Mouse (Mus musculus): ENCODE results near the gene Macrod2. TPM values are rescaled to one million over a fixed set of nuclear protein-coding genes. Genes with fewer than 3 reads are reported as not detected.

Gene Macrod2
- polyA plus RNA-seq, 1 experiment from 2014 or later, result 65.9 TPM

DNA sequence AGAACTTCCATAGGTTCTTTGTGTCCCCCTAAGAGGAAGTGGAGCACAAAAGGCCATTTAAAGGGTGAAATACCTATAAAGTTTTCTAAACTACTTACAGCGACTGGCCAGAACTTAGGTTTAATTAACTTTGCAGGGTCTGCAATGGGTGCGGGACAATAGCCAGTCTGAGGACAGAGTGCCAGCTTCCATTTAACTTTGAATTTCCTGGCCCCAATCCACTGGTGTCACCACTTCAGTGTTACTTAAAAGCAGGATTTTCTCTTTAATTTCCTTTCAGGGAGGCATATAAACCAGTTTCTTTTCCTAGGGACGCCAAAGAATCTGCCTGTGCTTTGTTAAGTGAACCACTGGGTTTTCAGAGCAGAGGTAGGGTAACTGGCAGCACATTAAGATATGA lies 303.5 kb downstream of the Macrod2 start:
- Histone ChIP-seq H3K9me3 (ENCODE audit: control insufficient read depth, low read length) (no peaks in the 10 kb centered on the region), H3K4me3 (ENCODE audit: low read depth, low read length) (no peak overlapping the region), H3K36me3 (ENCODE audit: control insufficient read depth, insufficient read depth, low read length) (no peaks in the 10 kb centered on the region), H3K27me3 (ENCODE audit: control insufficient read depth, insufficient read depth, low read length) (no peaks in the 10 kb centered on the region), H3K9ac (replicated peaks; ENCODE audit: low read depth, low read length) (no peak overlapping the region), H3K27ac (ENCODE audit: low read depth, low read length) (no peak overlapping the region), H3K4me2 (ENCODE audit: low read depth, low read length) (no peak overlapping the region), H3K4me1 (ENCODE audit: control insufficient read depth, insufficient read depth, low read length) (no peaks in the 10 kb centered on the region)
- 17% methylated on average over 3 of the region's 3 CpGs for WGBS
- no peak for ATAC-seq (ENCODE audit: low read depth)

DNA sequence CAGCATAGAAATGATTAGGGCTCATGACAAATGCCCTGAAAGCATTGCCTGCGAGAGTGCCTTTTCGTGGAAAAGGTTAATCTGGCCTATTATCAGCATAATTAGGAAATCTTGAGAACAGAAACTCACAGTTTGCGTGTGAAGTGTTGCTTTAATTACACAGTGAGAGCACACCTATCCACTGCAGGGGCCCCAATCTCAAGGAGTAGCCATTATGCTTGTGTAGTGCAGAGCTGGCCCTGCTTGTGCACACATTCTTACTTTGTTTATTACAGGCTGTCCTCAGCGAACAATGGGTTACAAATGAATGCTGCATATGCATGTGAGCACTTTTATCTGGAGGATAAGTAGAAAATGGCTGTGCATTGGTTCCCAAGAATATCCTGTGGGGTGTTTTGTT lies 308.3 kb downstream of the Macrod2 start:
- H3K4me3 ChIP-seq (ENCODE audit: low read depth, low read length), result no peak overlapping the region
- WGBS, result 44% methylated on average over 4 of the region's 4 CpGs
- no peaks in the 10 kb centered on the region for H3K27me3 ChIP-seq (ENCODE audit: control insufficient read depth, insufficient read depth, low read length)
- H3K9ac ChIP-seq (replicated peaks; ENCODE audit: low read depth, low read length), result no peak overlapping the region
- no peak overlapping the region for H3K27ac ChIP-seq (ENCODE audit: low read depth, low read length)
- H3K4me1 ChIP-seq (ENCODE audit: control insufficient read depth, insufficient read depth, low read length), result 0 out of 2 replicates have a peak, but pooled peaks cover 3% of the 10 kb centered on the region
- no peak for ATAC-seq (ENCODE audit: low read depth)
- no peak overlapping the region for H3K4me2 ChIP-seq (ENCODE audit: low read depth, low read length)
- H3K36me3 ChIP-seq (ENCODE audit: control insufficient read depth, insufficient read depth, low read length), result no peaks in the 10 kb centered on the region
- H3K9me3 ChIP-seq (ENCODE audit: control insufficient read depth, low read length), result no peaks in the 10 kb centered on the region

GRCm38 (mm10) chr2:140704146-140704545 lies 309.0 kb downstream of the Macrod2 start:
- Histone ChIP-seq H3K4me2 (ENCODE audit: low read depth, low read length) (no peak overlapping the region), H3K4me1 (ENCODE audit: control insufficient read depth, insufficient read depth, low read length) (0 out of 2 replicates have a peak, but pooled peaks cover 3% of the 10 kb centered on the region), H3K9ac (replicated peaks; ENCODE audit: low read depth, low read length) (no peak overlapping the region), H3K27ac (ENCODE audit: low read depth, low read length) (no peak overlapping the region), H3K27me3 (ENCODE audit: control insufficient read depth, insufficient read depth, low read length) (no peaks in the 10 kb centered on the region), H3K36me3 (ENCODE audit: control insufficient read depth, insufficient read depth, low read length) (no peaks in the 10 kb centered on the region), H3K4me3 (ENCODE audit: low read depth, low read length) (no peak overlapping the region), H3K9me3 (ENCODE audit: control insufficient read depth, low read length) (no peaks in the 10 kb centered on the region)
- 19% methylated on average over 3 of the region's 3 CpGs for WGBS
- no peak for ATAC-seq (ENCODE audit: low read depth)

DNA sequence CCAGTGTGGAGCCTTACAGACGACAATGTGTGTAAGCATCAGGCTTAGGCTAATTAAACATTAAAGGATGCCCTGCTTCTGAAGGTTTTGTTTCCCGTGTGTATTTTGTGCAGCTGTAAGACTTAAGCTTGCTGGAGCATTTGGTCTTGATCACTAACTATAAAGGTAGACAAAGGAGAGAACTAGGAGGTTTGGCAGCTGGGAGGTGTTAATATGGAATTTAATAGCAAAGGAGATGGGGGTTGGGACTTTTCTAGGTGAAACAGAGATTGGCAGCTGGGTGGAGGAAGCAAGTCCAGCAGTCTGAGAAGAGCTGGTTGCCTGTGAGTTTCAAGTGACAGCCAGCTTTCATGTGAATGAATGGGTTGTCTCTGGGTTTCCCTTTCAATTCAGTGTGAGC lies 310.2 kb downstream of the Macrod2 start:
- Histone ChIP-seq H3K36me3 (ENCODE audit: control insufficient read depth, insufficient read depth, low read length) (no peaks in the 10 kb centered on the region), H3K27me3 (ENCODE audit: control insufficient read depth, insufficient read depth, low read length) (no peaks in the 10 kb centered on the region), H3K4me3 (ENCODE audit: low read depth, low read length) (no peak overlapping the region), H3K4me1 (ENCODE audit: control insufficient read depth, insufficient read depth, low read length) (0 out of 2 replicates have a peak, but pooled peaks cover 3% of the 10 kb centered on the region), H3K4me2 (ENCODE audit: low read depth, low read length) (no peak overlapping the region), H3K9ac (replicated peaks; ENCODE audit: low read depth, low read length) (no peak overlapping the region), H3K9me3 (ENCODE audit: control insufficient read depth, low read length) (no peaks in the 10 kb centered on the region), H3K27ac (ENCODE audit: low read depth, low read length) (no peak overlapping the region)
- ATAC-seq (ENCODE audit: low read depth), result no peak
- WGBS, result 6% methylated on average over 2 of the region's 2 CpGs

DNA sequence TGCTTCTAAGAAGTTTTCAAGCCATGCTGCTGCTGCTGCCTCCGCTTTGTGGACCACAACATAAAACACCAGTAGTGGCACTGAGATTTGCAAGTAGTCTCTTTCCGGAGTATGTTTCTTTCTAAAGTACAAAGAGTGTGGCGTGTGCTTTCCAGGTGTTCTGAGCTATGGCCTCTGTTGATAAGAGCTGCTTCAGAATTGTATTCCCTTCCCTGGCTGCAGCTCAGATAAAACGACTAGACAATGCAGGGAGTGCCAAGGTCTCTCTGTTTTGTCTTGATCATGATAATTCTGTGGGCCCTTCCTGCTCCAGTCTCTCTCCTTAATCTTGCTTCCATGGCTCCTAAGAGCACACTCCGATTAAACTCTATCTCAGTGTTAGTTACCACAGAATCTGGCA lies 312.4 kb downstream of the Macrod2 start:
- H3K9ac ChIP-seq (replicated peaks; ENCODE audit: low read depth, low read length), result no peak overlapping the region
- 85% methylated on average over 5 of the region's 5 CpGs for WGBS
- no peaks in the 10 kb centered on the region for H3K9me3 ChIP-seq (ENCODE audit: control insufficient read depth, low read length)
- ATAC-seq (ENCODE audit: low read depth), result no peak
- no peak overlapping the region for H3K27ac ChIP-seq (ENCODE audit: low read depth, low read length)
- H3K4me1 ChIP-seq (ENCODE audit: control insufficient read depth, insufficient read depth, low read length), result 0 out of 2 replicates have a peak, but pooled peaks cover 3% of the 10 kb centered on the region
- H3K4me2 ChIP-seq (ENCODE audit: low read depth, low read length), result no peak overlapping the region
- no peak overlapping the region for H3K4me3 ChIP-seq (ENCODE audit: low read depth, low read length)
- H3K36me3 ChIP-seq (ENCODE audit: control insufficient read depth, insufficient read depth, low read length), result no peaks in the 10 kb centered on the region
- H3K27me3 ChIP-seq (ENCODE audit: control insufficient read depth, insufficient read depth, low read length), result no peaks in the 10 kb centered on the region

- H3K9ac ChIP-seq (replicated peaks; ENCODE audit: low read depth, low read length), result no peak overlapping the region
- no peaks in the 10 kb centered on the region for H3K36me3 ChIP-seq (ENCODE audit: control insufficient read depth, insufficient read depth, low read length)
- 89% methylated on average over 4 of the region's 4 CpGs for WGBS
- no peaks in the 10 kb centered on the region for H3K4me1 ChIP-seq (ENCODE audit: control insufficient read depth, insufficient read depth, low read length)
- H3K9me3 ChIP-seq (ENCODE audit: control insufficient read depth, low read length), result no peaks in the 10 kb centered on the region
- H3K27me3 ChIP-seq (ENCODE audit: control insufficient read depth, insufficient read depth, low read length), result no peaks in the 10 kb centered on the region
- H3K4me3 ChIP-seq (ENCODE audit: low read depth, low read length), result no peak overlapping the region
- H3K27ac ChIP-seq (ENCODE audit: low read depth, low read length), result no peak overlapping the region
- no peak for ATAC-seq (ENCODE audit: low read depth)
- no peak overlapping the region for H3K4me2 ChIP-seq (ENCODE audit: low read depth, low read length)
These were observed 320.7 kb downstream of the Macrod2 start for GRCm38 (mm10) chr2:140715822-140716221.

GRCm38 (mm10) chr2:140717407-140717806 lies 322.3 kb downstream of the Macrod2 start:
- ATAC-seq (ENCODE audit: low read depth), result no peak
- Histone ChIP-seq H3K9ac (replicated peaks; ENCODE audit: low read depth, low read length) (no peak overlapping the region), H3K4me2 (ENCODE audit: low read depth, low read length) (no peak overlapping the region), H3K27me3 (ENCODE audit: control insufficient read depth, insufficient read depth, low read length) (no peaks in the 10 kb centered on the region), H3K36me3 (ENCODE audit: control insufficient read depth, insufficient read depth, low read length) (no peaks in the 10 kb centered on the region), H3K4me3 (ENCODE audit: low read depth, low read length) (no peak overlapping the region), H3K27ac (ENCODE audit: low read depth, low read length) (no peak overlapping the region), H3K4me1 (ENCODE audit: control insufficient read depth, insufficient read depth, low read length) (no peaks in the 10 kb centered on the region), H3K9me3 (ENCODE audit: control insufficient read depth, low read length) (no peaks in the 10 kb centered on the region)
- 88% methylated on average over 9 of the region's 9 CpGs for WGBS

DNA sequence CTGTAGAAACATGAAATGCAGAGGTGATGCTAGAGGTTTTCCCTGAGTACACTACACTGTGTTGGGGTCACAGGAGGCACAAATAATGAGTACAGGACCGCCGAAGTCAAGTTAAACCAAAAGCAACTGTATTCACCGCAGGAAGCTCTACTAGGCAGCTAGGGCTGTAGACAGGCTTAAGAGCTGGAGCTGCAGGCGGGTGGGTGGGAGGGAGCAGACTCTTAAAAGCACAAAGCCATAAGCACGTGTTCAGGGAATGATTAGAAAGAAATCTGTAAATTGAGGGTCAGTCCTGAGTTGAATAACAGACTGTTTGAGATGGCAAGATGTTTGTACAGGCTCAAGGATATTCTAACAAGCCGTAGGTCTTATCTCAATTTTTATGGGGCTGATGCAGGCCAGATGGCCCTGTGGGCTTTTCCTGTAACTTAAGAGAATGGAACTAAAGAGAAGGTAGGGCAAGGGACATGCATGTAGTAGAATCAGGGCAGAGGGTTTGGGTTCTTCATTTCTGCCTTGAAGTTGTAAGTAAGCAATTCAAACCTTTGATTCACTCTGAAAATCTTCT lies 337.6 kb downstream of the Macrod2 start:
- WGBS, result 59% methylated on average over 6 of the region's 6 CpGs
- no peak overlapping the region for H3K4me3 ChIP-seq (ENCODE audit: low read depth, low read length)

DNA sequence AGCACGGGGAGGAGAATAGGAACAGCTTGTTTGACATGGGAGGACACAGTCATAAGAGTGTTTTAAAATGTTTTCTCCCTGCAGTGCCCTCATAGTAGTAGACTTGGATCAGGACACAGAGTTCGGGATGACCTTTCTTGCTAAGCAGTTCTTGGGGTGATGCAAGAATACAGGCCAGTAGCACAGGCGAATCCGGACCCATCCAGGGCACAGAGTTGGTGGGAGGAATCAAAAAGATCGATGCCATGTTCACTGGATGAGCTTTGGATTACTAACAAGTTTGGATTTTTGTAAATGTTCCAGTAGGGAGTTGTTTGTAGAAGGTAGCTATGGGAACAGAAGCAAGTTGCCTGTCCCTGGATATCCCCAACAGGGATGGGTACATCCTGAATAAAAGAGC lies 345.4 kb downstream of the Macrod2 start:
- Histone ChIP-seq H3K4me1 (ENCODE audit: control insufficient read depth, insufficient read depth, low read length) (no peaks in the 10 kb centered on the region), H3K4me3 (ENCODE audit: low read depth, low read length) (no peak overlapping the region), H3K9me3 (ENCODE audit: control insufficient read depth, low read length) (no peaks in the 10 kb centered on the region), H3K27me3 (ENCODE audit: control insufficient read depth, insufficient read depth, low read length) (no peaks in the 10 kb centered on the region), H3K9ac (replicated peaks; ENCODE audit: low read depth, low read length) (no peak overlapping the region), H3K4me2 (ENCODE audit: low read depth, low read length) (no peak overlapping the region), H3K27ac (ENCODE audit: low read depth, low read length) (no peak overlapping the region), H3K36me3 (ENCODE audit: control insufficient read depth, insufficient read depth, low read length) (no peaks in the 10 kb centered on the region)
- no peak for ATAC-seq (ENCODE audit: low read depth)
- WGBS, result 87% methylated on average over 5 of the region's 5 CpGs

More for the DNA sequence above, 337.6 kb downstream of the Macrod2 start:
- Histone ChIP-seq H3K27me3 (ENCODE audit: control insufficient read depth, insufficient read depth, low read length) (no peaks in the 10 kb centered on the region), H3K9me3 (ENCODE audit: control insufficient read depth, low read length) (no peaks in the 10 kb centered on the region), H3K4me1 (ENCODE audit: control insufficient read depth, insufficient read depth, low read length) (no peaks in the 10 kb centered on the region), H3K4me2 (ENCODE audit: low read depth, low read length) (no peak overlapping the region), H3K27ac (ENCODE audit: low read depth, low read length) (no peak overlapping the region), H3K9ac (replicated peaks; ENCODE audit: low read depth, low read length) (no peak overlapping the region), H3K36me3 (ENCODE audit: control insufficient read depth, insufficient read depth, low read length) (no peaks in the 10 kb centered on the region)
- ATAC-seq (ENCODE audit: low read depth), result no peak
